Mouse (Mus musculus): ENCODE data around the gene Flt3l. TPM values are rescaled to one million over a fixed set of nuclear protein-coding genes. Genes with fewer than 3 reads are reported as not detected.

The Flt3l gene
- 47.6 and 56.0 TPM in 2 replicates for polyA plus RNA-seq (2012)

DNA sequence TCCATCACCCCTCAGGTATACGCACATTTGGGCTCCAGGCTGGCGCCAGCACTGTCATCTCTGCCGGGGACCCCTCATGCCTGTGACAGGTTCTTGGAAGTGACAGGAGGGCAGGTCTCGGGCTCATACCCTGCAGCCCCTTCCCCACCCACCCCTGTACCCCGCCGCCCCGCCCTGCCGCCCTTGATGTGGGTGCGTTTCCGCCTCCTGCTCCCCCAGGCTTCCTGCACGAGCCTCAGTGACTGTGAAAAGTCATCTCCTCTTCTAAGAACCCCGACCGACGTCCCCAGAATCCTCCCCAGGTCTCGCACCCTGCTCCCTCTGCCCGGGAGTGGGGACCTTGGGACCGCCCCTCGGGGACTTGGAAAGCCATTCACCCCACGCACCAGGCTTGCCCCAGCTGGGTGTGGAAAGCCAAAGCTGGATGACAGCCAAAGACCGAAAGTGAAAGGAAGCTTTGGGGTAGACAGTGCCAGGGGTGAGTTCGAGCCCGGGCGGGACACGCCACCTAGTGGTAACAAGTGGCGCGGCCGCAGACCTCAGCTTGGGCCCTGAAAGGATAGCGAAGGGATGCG, at the start of gene Flt3l, which contains the start of gene Gm45713:
Gene Flt3l, minus strand, starts transcription at position 440 of the 575 bp plus-strand sequence.
Gene Gm45713, minus strand, starts transcription at position 239 of the 575 bp plus-strand sequence.
- TF ChIP-seq GATA1 (IDR thresholded peaks at IDR 0.05; ENCODE audit: low read length) = no peak

DNA sequence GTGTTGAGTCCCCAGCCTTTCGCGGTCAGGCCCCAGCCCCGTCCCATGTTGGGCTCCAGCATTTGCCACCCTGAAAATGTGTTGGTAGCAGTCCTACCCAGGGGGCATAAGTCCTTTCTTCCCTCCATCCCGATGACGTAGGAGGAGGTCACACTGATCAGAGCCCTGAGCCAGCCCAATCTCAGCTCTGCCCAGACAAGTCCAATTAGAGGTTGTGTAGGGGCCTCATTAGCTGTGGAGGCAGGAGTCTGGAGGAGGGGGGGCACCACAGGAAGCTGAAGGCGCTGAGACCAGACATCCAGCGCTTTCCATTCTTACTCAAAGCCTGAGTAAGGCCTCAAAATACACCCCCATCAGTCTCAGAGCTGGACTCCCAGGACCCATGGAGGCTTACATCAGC, 49.7 kb upstream of the Flt3l start:
- TF ChIP-seq GATA1 (IDR thresholded peaks at IDR 0.05; ENCODE audit: low read length) = no peak

GRCm38 (mm10) chr7:45183672-45184071, 47.4 kb upstream of the Flt3l start:
- no peak for TF ChIP-seq GATA1 (IDR thresholded peaks at IDR 0.05; ENCODE audit: low read length)

DNA sequence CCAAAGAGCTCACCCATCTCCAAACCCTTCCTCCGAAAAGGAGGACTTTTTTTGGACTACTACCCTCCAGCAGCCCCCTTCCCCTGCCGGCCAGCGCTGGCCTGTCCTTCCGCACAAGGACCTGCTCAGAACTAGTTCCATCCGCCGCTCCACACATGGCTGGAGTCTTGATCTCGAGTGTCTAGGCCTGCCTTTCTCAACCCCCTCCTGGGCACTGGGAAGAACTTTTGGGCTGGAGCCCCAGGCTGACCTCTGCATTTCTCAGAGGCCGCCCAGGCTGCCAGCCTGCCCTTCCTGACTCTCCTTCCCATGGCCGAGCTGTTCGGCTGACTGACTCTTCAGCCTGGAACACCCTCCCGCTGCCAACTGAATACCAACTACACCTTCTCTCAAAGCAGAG, 46.4 kb upstream of the Flt3l start:
- no peak for TF ChIP-seq GATA1 (IDR thresholded peaks at IDR 0.05; ENCODE audit: low read length)

DNA sequence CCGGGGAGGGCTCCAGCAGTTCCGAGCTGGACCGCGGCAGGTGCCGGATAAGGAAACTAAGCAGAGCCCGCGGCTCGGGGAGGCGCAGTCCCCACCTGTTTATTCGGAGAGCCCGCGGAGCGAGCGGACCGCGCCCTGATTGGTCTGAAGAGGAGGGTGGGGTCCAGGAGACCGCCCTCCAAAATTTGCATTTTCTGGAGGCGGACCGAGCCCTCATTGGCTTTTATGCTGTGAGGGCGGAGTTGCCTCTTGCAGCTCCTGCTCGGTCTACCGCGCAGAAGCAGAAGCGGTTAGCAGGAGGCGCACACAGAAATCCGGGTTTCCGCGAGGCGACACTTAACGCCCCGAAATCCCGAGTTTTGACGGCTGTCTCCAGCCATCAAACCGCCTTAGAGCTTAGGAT, 46.0 kb upstream of the Flt3l start:
- no peak for TF ChIP-seq GATA1 (IDR thresholded peaks at IDR 0.05; ENCODE audit: low read length)

GRCm38 (mm10) chr7:45181540-45181939, 45.3 kb upstream of the Flt3l start:
- TF ChIP-seq GATA1 (IDR thresholded peaks at IDR 0.05; ENCODE audit: low read length) = no peak

- no peak for TF ChIP-seq GATA1 (IDR thresholded peaks at IDR 0.05; ENCODE audit: low read length)
Measured at GRCm38 (mm10) chr7:45180896-45181477, 44.8 kb upstream of the Flt3l start, which contains the start of gene Pth2. Gene Pth2, plus strand, starts transcription at chr7:45180995.

DNA sequence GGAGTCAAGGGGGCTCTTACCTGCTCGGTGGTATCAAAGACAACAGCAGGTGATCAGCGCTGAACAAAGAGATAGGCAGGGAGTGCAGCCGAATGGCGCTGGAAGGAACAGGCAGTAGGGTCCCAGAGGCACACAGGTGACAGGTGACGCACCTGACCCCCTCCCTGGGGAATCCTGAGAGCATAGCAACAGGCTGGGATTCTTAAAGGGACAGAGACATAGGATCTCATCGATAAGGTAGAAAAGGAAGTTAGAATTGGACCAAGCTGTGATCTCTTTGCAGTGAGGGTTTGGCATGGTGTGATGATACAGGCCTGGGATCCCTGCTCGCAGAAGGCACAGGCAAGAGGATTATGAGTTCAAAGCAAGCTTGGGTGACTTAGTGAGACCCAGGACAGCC, 43.2 kb upstream of the Flt3l start, which contains the start of gene Gfy:
Gene Gfy, minus strand, starts transcription at position 101 of the 400 bp plus-strand sequence.
- no peak for TF ChIP-seq GATA1 (IDR thresholded peaks at IDR 0.05; ENCODE audit: low read length)

GRCm38 (mm10) chr7:45178550-45178949, 42.3 kb upstream of the Flt3l start:
- TF ChIP-seq GATA1 (IDR thresholded peaks at IDR 0.05; ENCODE audit: low read length) = no peak

DNA sequence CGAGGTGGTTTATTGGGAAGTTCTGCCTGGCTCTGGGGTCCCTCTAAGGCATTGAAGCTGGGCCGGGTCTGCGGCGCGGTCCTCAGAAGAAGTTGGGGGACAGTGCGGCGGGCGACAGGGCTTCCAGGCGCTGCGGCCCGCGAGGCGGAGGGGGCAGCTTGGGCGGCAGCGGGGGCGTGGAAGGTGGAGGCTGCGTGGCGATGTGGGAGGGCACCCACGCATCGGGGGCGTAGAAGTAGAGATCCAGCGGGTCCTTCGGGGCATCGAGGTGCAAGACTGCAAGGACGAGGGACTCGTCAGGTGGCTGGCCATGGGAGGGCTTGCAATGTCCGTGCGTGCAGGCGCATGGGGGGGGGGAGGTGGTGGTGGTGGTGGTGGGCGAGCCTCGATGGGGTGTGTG, 40.1 kb upstream of the Flt3l start:
- TF ChIP-seq GATA1 (IDR thresholded peaks at IDR 0.05; ENCODE audit: low read length) = no peak

- TF ChIP-seq GATA1 (IDR thresholded peaks at IDR 0.05; ENCODE audit: low read length) = no peak
Measured at GRCm38 (mm10) chr7:45175929-45176328, 39.7 kb upstream of the Flt3l start.

DNA sequence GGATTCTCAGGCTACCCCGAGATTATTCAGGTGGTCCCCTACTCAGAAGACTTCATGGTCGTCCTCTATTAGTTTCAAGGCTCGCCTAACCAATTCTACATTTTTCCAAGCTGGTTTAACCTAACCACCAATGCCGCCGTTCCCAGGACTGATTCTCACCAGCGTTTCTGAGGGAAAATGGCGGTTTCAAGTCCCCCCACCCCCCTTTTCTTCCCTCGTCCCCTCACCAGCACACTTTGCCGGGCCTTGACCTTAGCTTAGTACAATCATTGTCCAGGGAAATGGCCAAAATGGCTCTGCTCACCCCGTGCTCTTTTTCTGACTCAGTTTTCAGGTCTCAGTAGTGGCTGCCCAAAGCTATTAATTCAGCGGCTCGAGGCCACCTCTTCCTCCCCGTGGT, 39.2 kb upstream of the Flt3l start:
- TF ChIP-seq GATA1 (IDR thresholded peaks at IDR 0.05; ENCODE audit: low read length) = no peak

DNA sequence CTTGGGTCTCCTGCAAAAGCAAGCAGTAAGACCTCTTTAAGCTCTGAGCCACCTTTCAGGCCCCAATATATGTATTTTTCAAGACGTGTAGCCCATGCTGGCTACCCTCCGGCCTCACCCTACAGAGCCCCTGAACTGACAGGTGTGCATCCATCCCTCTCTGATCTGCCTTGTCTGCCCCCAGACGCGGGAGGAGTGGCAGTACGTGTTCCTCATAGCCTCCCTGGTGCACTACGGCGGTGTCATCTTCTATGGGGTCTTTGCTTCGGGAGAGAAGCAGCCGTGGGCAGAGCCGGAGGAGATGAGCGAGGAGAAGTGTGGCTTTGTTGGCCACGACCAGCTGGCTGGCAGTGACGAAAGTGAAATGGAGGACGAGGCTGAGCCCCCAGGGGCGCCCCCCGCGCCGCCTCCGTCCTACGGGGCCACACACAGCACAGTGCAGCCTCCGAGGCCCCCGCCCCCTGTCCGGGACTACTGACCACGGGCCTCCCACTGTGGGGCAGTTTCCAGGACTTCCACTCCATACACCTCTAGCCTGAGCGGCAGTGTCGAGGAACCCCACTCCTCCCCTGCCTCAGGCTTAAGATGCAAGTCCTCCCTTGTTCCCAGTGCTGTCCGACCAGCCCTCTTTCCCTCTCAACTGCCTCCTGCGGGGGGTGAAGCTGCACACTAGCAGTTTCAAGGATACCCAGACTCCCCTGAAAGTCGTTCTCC, 38.5 kb upstream of the Flt3l start:
- no peak for TF ChIP-seq GATA1 (IDR thresholded peaks at IDR 0.05; ENCODE audit: low read length)

- TF ChIP-seq GATA1 (IDR thresholded peaks at IDR 0.05; ENCODE audit: low read length) = no peak
Measured at GRCm38 (mm10) chr7:45172974-45173373, 36.7 kb upstream of the Flt3l start.

DNA sequence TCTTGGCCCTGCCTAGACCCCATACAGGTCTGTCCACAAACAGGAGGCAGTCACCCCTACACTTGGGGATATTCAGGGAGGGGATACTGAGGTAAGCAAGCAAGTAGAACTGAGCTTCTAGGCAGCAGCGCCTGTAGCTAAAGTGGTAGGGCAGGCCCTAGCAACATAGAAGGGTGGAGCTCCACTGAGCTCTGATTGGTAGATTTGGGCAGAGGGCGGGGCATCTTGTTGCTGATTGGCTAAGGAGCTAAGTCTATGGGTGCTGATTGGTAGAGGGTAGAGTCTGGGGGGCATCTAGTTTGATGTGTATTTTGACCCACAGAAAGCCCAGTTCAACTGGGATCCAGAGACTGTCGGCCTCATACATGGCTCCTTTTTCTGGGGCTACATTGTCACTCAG, 33.3 kb upstream of the Flt3l start:
- TF ChIP-seq GATA1 (IDR thresholded peaks at IDR 0.05; ENCODE audit: low read length) = no peak

DNA sequence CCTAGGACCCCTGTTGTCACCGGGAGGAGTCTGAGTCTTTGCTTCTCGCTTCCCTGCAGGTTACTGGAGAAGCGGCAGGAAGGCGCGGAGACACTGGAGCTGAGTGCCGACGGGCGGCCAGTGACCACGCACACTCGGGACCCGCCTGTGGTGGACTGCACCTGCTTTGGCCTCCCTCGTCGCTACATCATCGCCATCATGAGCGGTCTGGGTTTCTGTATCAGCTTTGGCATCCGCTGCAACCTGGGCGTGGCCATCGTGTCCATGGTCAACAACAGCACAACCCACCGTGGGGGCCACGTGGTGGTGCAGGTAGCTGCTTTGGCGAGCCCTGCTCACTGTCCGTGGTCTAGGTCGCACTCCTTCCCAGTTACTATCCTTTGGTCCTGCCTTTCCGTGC, 32.4 kb upstream of the Flt3l start:
- TF ChIP-seq GATA1 (IDR thresholded peaks at IDR 0.05; ENCODE audit: low read length) = no peak

Measured in G1E-ER4 (cell line).